Mouse (Mus musculus) limb, embryonic 14.5 days (tissue): ENCODE results near the gene Rin3. TPM values are rescaled to one million over a fixed set of nuclear protein-coding genes. Genes with fewer than 3 reads are reported as not detected.

Source experiments
- ATAC-seq: fragments of 200-750 bp; cut with Nextera tagmentation; 2 replicates; pipeline ENCODE4 v1.8.0; 2017; ENCODE audit warnings: low read depth, moderate number of reproducible peaks, moderate TSS enrichment; ENCODE audit not compliant: low FRiP score
- DNase-seq: peaks from one replicate; pipeline ENCODE4 v3.0.0-alpha.2; 2015; ENCODE audit warnings: low spot score
- H3K27ac ChIP-seq: fragments of 300-500 bp; sonication (generic); replicated peaks from 2 replicates; pipeline ENCODE4 v1.5.1; 2014; ENCODE audit warnings: low read depth, mild to moderate bottlenecking, low read length, moderate library complexity, mixed read lengths
- H3K27me3 ChIP-seq: fragments of 300-500 bp; sonication (generic); 2 replicates; pipeline ENCODE4 v1.6.1; 2014; ENCODE audit warnings: low read length, mixed read lengths; ENCODE audit not compliant: control insufficient read depth, insufficient read depth
- H3K36me3 ChIP-seq: fragments of 300-500 bp; sonication (generic); 2 replicates; pipeline ENCODE4 v1.6.1; 2014; ENCODE audit warnings: mild to moderate bottlenecking, low read length, moderate library complexity, mixed read lengths; ENCODE audit not compliant: control insufficient read depth, insufficient read depth
- H3K4me1 ChIP-seq: fragments of 300-500 bp; sonication (generic); 2 replicates; pipeline ENCODE4 v1.6.1; 2014; ENCODE audit warnings: antibody characterized with exemption, low read length, mixed read lengths; ENCODE audit not compliant: control insufficient read depth, insufficient read depth
- H3K4me2 ChIP-seq: fragments of 300-500 bp; sonication (generic); replicated peaks from 2 replicates; pipeline ENCODE4 v1.6.1; 2014; ENCODE audit warnings: low read depth, mild to moderate bottlenecking, low read length, moderate library complexity; ENCODE audit not compliant: severe bottlenecking
- H3K4me3 ChIP-seq: fragments of 300-500 bp; sonication (generic); replicated peaks from 2 replicates; pipeline ENCODE4 v1.5.1; 2014; ENCODE audit warnings: low read length
- H3K9ac ChIP-seq: fragments of 300-500 bp; sonication (generic); 2 replicates; pipeline ENCODE4 v1.6.1; 2014; ENCODE audit warnings: mild to moderate bottlenecking, low read depth, low read length, moderate library complexity; ENCODE audit not compliant: severe bottlenecking
- H3K9me3 ChIP-seq: fragments of 300-500 bp; sonication (generic); 2 replicates; pipeline ENCODE4 v1.6.1; 2016; ENCODE audit warnings: low read length; ENCODE audit not compliant: control insufficient read depth
- POLR2A ChIP-seq: fragments of 200-500 bp; IDR thresholded peaks from 2 replicates; pipeline ENCODE4 v1.8.0; 2012; ENCODE audit warnings: inconsistent platforms, mild to moderate bottlenecking, moderate library complexity, borderline replicate concordance; ENCODE audit not compliant: insufficient read depth, insufficient read length; ENCODE audit errors: extremely low read depth
- WGBS: fragments of 180-500 bp; shearing (Covaris S2); extraction: QIAGEN DNeasy Blood & Tissue Kit; methylation state at CpG from one replicate; pipeline ENCODE4 v1.1.7; 2014; 5-methylcytosine and 5-hydroxymethylcytosine counted together
- polyA plus RNA-seq, 2 experiments: library from polyadenylated mRNA; depleted of rRNA in 1 of 2; stranded (reverse) in 1 of 2; unstranded in 1 of 2; fragments of >200 nt; fragmentation: Nextera tagmentation in 1 of 2; extraction: Ambion mirVana in 1 of 2; gene quantifications; 2 replicates each; pipeline versions ENCODE4 v1.2.1 to v1.2.3; 2012 to 2014

Rin3 gene
- polyA plus RNA-seq, 2 experiments = 10.0 to 10.8 TPM

DNA sequence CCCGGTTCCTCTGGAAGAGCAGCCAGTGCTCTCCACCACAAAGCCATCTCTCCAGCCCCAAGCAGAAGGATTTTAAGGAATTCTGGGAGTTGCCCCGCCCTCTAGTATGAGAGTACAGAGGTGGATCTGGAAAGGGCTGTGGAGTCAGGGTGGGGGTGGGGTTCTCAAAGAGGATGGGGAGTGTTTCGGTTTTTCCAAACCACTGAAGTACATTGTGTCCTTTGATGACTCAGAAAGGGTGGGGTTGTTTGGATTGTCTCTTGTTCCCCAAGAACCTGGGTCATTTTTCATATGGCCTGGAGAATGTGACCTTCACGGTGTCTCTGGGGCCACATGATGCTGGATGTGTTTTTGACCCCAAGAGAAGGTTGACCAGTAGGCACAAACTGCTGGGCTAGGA is 45.2 kb downstream of the Rin3 start:
- Histone ChIP-seq H3K4me2 (no peak overlapping the region), H3K27ac (no peak overlapping the region), H3K36me3 (no peaks in the 10 kb centered on the region), H3K9ac (no peak overlapping the region), H3K27me3 (no peaks in the 10 kb centered on the region), H3K4me1 (peaks cover 17% of the 10 kb centered on the region), H3K4me3 (no peak overlapping the region), H3K9me3 (no peaks in the 10 kb centered on the region)
- DNase-seq = no peak
- no peak for TF ChIP-seq POLR2A
- WGBS = 90% methylated on average over 4 of the region's 4 CpGs
- ATAC-seq = no peak

DNA sequence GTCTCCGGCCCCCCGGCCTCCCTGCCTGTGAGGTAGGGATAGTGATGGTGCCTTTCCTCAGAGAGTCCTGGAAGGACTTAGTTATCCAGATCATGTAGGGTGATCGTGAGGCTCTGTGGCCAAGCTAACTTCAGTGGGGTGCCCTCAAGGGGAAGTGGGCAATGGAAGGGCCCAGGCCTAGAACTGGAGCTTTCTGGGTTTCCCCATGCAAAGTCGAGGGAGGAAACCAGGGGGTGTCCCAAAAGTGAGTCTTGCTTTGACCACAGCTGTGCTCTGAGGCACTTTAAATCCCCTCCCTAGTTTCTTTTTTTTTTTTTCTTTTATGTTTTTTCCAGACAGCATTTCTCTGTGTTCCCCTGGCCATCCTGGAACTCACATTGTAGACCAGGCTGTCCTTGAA is 47.3 kb downstream of the Rin3 start:
- WGBS = 91% methylated on average over 4 of the region's 4 CpGs
- H3K4me1 ChIP-seq = no peaks in the 10 kb centered on the region
- no peak overlapping the region for H3K27ac ChIP-seq
- no peaks in the 10 kb centered on the region for H3K27me3 ChIP-seq
- DNase-seq (no peak), ATAC-seq (no peak)
- no peak overlapping the region for H3K4me2 ChIP-seq
- H3K9me3 ChIP-seq = no peaks in the 10 kb centered on the region
- H3K36me3 ChIP-seq = no peaks in the 10 kb centered on the region
- no peak overlapping the region for H3K4me3 ChIP-seq
- no peak overlapping the region for H3K9ac ChIP-seq
- no peak for TF ChIP-seq POLR2A

DNA sequence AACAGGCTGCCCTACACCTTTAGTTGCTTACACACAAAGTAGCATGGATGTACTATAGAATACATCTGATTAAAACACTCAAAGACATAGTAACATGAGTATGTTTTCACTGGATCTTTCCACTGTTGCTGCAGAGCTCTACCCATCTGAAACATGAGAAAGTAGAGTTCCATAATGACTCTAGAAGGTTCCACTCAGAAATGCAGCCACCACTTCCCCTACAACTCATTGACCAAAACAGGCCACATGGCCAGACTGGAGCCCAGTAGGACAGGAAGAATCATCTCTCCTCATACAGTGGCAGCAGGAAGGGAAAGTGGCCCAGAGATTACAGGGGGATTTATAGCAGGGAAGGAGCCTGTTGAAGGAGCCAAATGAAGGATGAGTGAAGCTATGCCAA is 47.9 kb downstream of the Rin3 start:
- H3K4me1 ChIP-seq = no peaks in the 10 kb centered on the region
- no peak for ATAC-seq
- H3K4me2 ChIP-seq = no peak overlapping the region

DNA sequence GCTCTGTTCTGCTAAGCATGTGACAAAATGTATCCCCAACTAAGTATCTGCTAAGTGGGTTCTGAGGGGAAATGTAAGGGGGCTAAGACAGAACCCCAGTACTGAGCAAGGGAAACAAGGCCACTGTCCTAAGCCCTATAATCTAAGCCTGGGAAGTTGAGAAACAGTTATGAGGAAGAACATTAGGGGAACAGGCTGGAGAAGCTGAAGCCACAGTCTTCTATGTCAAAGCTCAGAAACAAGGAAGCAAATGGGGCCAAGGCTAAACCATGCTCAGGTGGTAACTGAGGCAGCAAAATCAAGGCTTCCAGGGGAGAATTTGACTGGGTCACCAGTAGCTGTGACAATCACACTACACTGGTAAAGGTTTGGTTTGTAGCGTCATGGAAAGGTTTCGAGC is 50.3 kb downstream of the Rin3 start:
- Histone ChIP-seq H3K4me2 (no peak overlapping the region), H3K4me1 (no peaks in the 10 kb centered on the region), H3K27me3 (no peaks in the 10 kb centered on the region), H3K9me3 (no peaks in the 10 kb centered on the region), H3K4me3 (no peak overlapping the region), H3K36me3 (no peaks in the 10 kb centered on the region), H3K27ac (no peak overlapping the region), H3K9ac (no peak overlapping the region)
- TF ChIP-seq POLR2A = no peak
- ATAC-seq = no peak
- DNase-seq = no peak
- WGBS = 98% methylated on average over 2 of the region's 2 CpGs

More for the DNA sequence above, 47.9 kb downstream of the Rin3 start:
- no peak for DNase-seq
- H3K36me3 ChIP-seq = no peaks in the 10 kb centered on the region
- H3K9me3 ChIP-seq = no peaks in the 10 kb centered on the region
- H3K4me3 ChIP-seq = no peak overlapping the region
- no peak for TF ChIP-seq POLR2A
- H3K9ac ChIP-seq = no peak overlapping the region
- H3K27me3 ChIP-seq = no peaks in the 10 kb centered on the region
- H3K27ac ChIP-seq = no peak overlapping the region

DNA sequence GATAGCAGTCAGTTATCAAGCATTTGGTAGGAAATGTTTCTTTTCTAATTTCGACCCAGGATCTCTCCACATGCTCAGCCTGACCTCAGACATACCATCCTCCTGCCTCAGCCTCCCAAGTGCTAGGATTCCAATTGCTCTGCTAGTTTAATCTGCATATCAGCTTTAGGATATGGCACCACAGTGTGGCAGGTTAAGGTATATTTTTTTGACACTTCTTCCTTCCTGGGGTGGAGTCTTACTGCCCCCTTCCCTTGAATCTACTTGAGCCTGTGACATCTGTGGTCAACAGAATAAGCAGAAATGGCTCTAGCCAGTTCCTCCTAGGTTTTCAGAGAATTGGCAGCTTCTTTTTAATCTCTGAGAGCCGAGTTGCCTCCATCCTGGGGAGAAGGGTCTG is 56.2 kb downstream of the Rin3 start:
- no peaks in the 10 kb centered on the region for H3K27me3 ChIP-seq
- 71% methylated on average over 2 of the region's 2 CpGs for WGBS
- H3K27ac ChIP-seq = no peak overlapping the region
- no peak for TF ChIP-seq POLR2A
- ATAC-seq (no peak), DNase-seq (no peak)
- no peak overlapping the region for H3K4me2 ChIP-seq
- no peaks in the 10 kb centered on the region for H3K4me1 ChIP-seq
- H3K36me3 ChIP-seq = no peaks in the 10 kb centered on the region
- no peaks in the 10 kb centered on the region for H3K9me3 ChIP-seq
- H3K4me3 ChIP-seq = no peak overlapping the region
- H3K9ac ChIP-seq = no peak overlapping the region

DNA sequence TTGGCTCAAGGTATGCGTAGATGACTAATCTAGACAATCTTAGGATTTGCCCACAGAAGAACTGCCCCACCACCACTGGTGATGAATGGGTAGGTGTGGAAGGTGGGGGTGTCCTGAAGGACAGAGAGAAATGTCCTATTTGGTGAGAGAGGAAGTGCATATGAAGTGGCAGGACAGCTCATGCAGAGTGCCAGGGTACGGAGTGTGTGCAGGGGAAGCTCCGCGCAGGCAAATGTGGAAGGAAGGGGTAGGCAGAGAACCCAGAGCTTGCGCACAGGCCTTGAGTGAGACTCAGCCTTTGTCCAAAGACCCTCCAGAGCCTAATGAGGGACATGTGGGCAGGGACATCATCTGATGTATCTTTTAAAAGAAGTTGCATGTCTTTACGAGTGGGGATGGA is 57.6 kb downstream of the Rin3 start:
- WGBS = 88% methylated on average over 6 of the region's 6 CpGs
- Histone ChIP-seq H3K9me3 (no peaks in the 10 kb centered on the region), H3K9ac (no peak overlapping the region), H3K27me3 (no peaks in the 10 kb centered on the region), H3K4me3 (no peak overlapping the region), H3K4me2 (no peak overlapping the region), H3K36me3 (no peaks in the 10 kb centered on the region), H3K27ac (no peak overlapping the region), H3K4me1 (peaks cover 2% of the 10 kb centered on the region; the same call in 1 of the 2 replicates)
- ATAC-seq (no peak), DNase-seq (no peak)
- no peak for TF ChIP-seq POLR2A
